Mouse (Mus musculus): ENCODE results near the gene Ccdc6.

- TF ChIP-seq CHD2 (IDR thresholded peaks at IDR 0.05; ENCODE audit: low read depth, low read length), result no peak
- TF ChIP-seq HCFC1 (IDR thresholded peaks at IDR 0.05; ENCODE audit: borderline replicate concordance, insufficient read depth, low read length), result no peak
- no peak for TF ChIP-seq ZNF384 (IDR thresholded peaks at IDR 0.05; ENCODE audit: low read depth, low read length)
- no peak for TF ChIP-seq MAFK (IDR thresholded peaks at IDR 0.05; ENCODE audit: insufficient read depth, low read depth, low read length)
- TF ChIP-seq ZC3H11A (IDR thresholded peaks at IDR 0.05; ENCODE audit: borderline replicate concordance, low read depth, low read length), result no peak
Observed at GRCm38 (mm10) chr10:70102086-70102485, 5.2 kb downstream of the Ccdc6 start.
